Mouse (Mus musculus) 3134 (cell line): ENCODE data around the gene Rhebl1.
"Not testable (repeated sequence)": the region's sequence is repeated elsewhere in the genome, so short reads cannot be mapped to it uniquely, and the experiment has no call there.

Experiments
- DNase-seq: peaks from one replicate; pipeline ENCODE4 v3.0.0-alpha.2; 2011; ENCODE audit warnings: low spot score; ENCODE audit not compliant: insufficient read length; ENCODE audit errors: extremely low read depth

Gene Rhebl1

GRCm38 (mm10) chr15:98893940-98894745 lies at the start of gene Rhebl1:
TSS of gene Rhebl1 (minus strand) at chr15:98894540.
- no peak for DNase-seq

GRCm38 (mm10) chr15:98943133-98943532 lies 48.8 kb upstream of the Rhebl1 start:
- no peak for DNase-seq

GRCm38 (mm10) chr15:98942081-98942480 lies 47.7 kb upstream of the Rhebl1 start:
- DNase-seq = no peak

GRCm38 (mm10) chr15:98941539-98941938 lies 47.2 kb upstream of the Rhebl1 start:
- peak; percentile 55 for DNase-seq

GRCm38 (mm10) chr15:98940816-98941215 lies 46.5 kb upstream of the Rhebl1 start:
- DNase-seq = peak; percentile 51

GRCm38 (mm10) chr15:98934217-98934839 lies 40.0 kb upstream of the Rhebl1 start, which contains the start of gene Tuba1b:
TSS of gene Tuba1b (minus strand) at chr15:98934565.
- DNase-seq = peak; percentile 92

- peak; percentile 95 for DNase-seq
Observed at GRCm38 (mm10) chr15:98933833-98934216, 39.5 kb upstream of the Rhebl1 start.

GRCm38 (mm10) chr15:98933004-98933671 lies 38.8 kb upstream of the Rhebl1 start:
- DNase-seq = peak; percentile 44

GRCm38 (mm10) chr15:98930998-98931397 lies 36.7 kb upstream of the Rhebl1 start:
- DNase-seq = no peak

GRCm38 (mm10) chr15:98930017-98930734 lies 35.8 kb upstream of the Rhebl1 start:
- DNase-seq = peak; percentile 45

- peak; percentile 73 for DNase-seq
Observed at GRCm38 (mm10) chr15:98928598-98929240, 34.4 kb upstream of the Rhebl1 start.

GRCm38 (mm10) chr15:98927566-98927965 lies 33.2 kb upstream of the Rhebl1 start:
- no peak for DNase-seq

GRCm38 (mm10) chr15:98924682-98925081 lies 30.3 kb upstream of the Rhebl1 start:
- DNase-seq = no peak

GRCm38 (mm10) chr15:98923031-98923537 lies 28.7 kb upstream of the Rhebl1 start:
- DNase-seq = no peak

- no peak for DNase-seq
Observed at GRCm38 (mm10) chr15:98922581-98922980, 28.2 kb upstream of the Rhebl1 start.

GRCm38 (mm10) chr15:98921510-98921909 lies 27.2 kb upstream of the Rhebl1 start:
- DNase-seq = no peak

- not testable (repeated sequence) for DNase-seq
Observed at GRCm38 (mm10) chr15:98918499-98918895, 24.2 kb upstream of the Rhebl1 start.

- peak; percentile 100 for DNase-seq
Observed at GRCm38 (mm10) chr15:98917538-98918498, 23.5 kb upstream of the Rhebl1 start, which contains the start of gene Lmbr1l. TSS of gene Lmbr1l (minus strand) at chr15:98918231.

GRCm38 (mm10) chr15:98917091-98917490 lies 22.8 kb upstream of the Rhebl1 start:
- DNase-seq = no peak
